Mouse (Mus musculus) MEL (cell line): ENCODE measurements at regions not wholly inside any gene's neighbourhood (a gene's known extent, or its start where the extent isn't known, plus 50 kb on each side); places are given as distances from the start of the nearest gene placed in this dataset.

Source experiments
- DNase-seq: peaks from one replicate; pipeline ENCODE4 v3.0.0; 2011; ENCODE audit warnings: low read depth, low spot score
- H3K27ac ChIP-seq: 2 replicates; pipeline ENCODE4 v1.5.1; 2012; ENCODE audit warnings: low read depth, mild to moderate bottlenecking, control low read depth, low read length, moderate library complexity; ENCODE audit not compliant: control insufficient read depth
- H3K27me3 ChIP-seq, 2 experiments: fragments of 150-350 bp in 1 of 2; sonication (generic) in 1 of 2; 2 replicates each; pipeline ENCODE4 v1.6.1; 2012; ENCODE audit warnings: low read length in 2 of 2, mild to moderate bottlenecking in 2 of 2, improper control_type of control experiment in 1 of 2, moderate library complexity in 1 of 2; ENCODE audit not compliant: insufficient read depth in 2 of 2, control insufficient read depth in 1 of 2
- H3K36me3 ChIP-seq, 2 experiments: 2 replicates each; pipeline ENCODE4 v1.6.1; 2012 to 2014; ENCODE audit warnings: low read length in 2 of 2, improper control_type of control experiment in 1 of 2, inconsistent platforms in 1 of 2, mild to moderate bottlenecking in 1 of 2; ENCODE audit not compliant: insufficient read depth in 2 of 2, control insufficient read depth in 1 of 2
- H3K4me1 ChIP-seq, 2 experiments: fragments of 150-350 bp in 1 of 2; sonication (generic) in 1 of 2; 2 replicates each; pipeline ENCODE4 v1.6.1; 2012; ENCODE audit warnings: low read length in 2 of 2, improper control_type of control experiment in 1 of 2, mild to moderate bottlenecking in 1 of 2; ENCODE audit not compliant: insufficient read depth in 2 of 2, control insufficient read depth in 1 of 2
- H3K4me3 ChIP-seq, 2 experiments: fragments of 150-350 bp in 1 of 2; sonication (generic) in 1 of 2; 2 replicates each; pipeline ENCODE4 v1.5.1; 2012; ENCODE audit warnings: low read depth in 2 of 2, low read length in 2 of 2, mild to moderate bottlenecking in 2 of 2, moderate library complexity in 2 of 2, control low read depth in 1 of 2, improper control_type of control experiment in 1 of 2; ENCODE audit not compliant: control insufficient read depth in 1 of 2, insufficient read depth in 1 of 2
- H3K79me2 ChIP-seq: 2 replicates; pipeline ENCODE4 v1.6.1; 2012; ENCODE audit warnings: mild to moderate bottlenecking, low read length, moderate library complexity; ENCODE audit not compliant: control insufficient read depth, poor library complexity, insufficient read depth
- H3K9ac ChIP-seq: 2 replicates; pipeline ENCODE4 v1.6.1; 2012; ENCODE audit warnings: low read depth, mild to moderate bottlenecking, control low read depth, low read length, moderate library complexity; ENCODE audit not compliant: control insufficient read depth, poor library complexity, severe bottlenecking
- H3K9me3 ChIP-seq: fragments of 150-350 bp; sonication (generic); replicated peaks from 2 replicates; pipeline ENCODE4 v1.6.1; 2012; ENCODE audit warnings: mild to moderate bottlenecking, low read length, improper control_type of control experiment, moderate library complexity; ENCODE audit not compliant: insufficient read depth
- ELF1 ChIP-seq: IDR thresholded peaks from 2 replicates; pipeline ENCODE4 v1.6.1; 2014; ENCODE audit warnings: low read depth, mild to moderate bottlenecking, inconsistent platforms, low read length, improper control_type of control experiment, moderate library complexity
- GABPA ChIP-seq: IDR thresholded peaks from 2 replicates; pipeline ENCODE4 v1.6.1; 2012; ENCODE audit warnings: low read depth, mild to moderate bottlenecking, inconsistent platforms, low read length, improper control_type of control experiment, moderate library complexity
- GATA1 ChIP-seq: IDR thresholded peaks from 2 replicates; pipeline ENCODE4 v1.6.1; 2011; ENCODE audit warnings: low read depth, low read length, improper control_type of control experiment
- JUND ChIP-seq: IDR thresholded peaks from 2 replicates; pipeline ENCODE4 v1.6.1; 2011; ENCODE audit warnings: low read depth, mild to moderate bottlenecking, improper control_type of control experiment, low read length
- KAT2A ChIP-seq: conservative IDR thresholded peaks from 2 replicates; pipeline ENCODE4 v1.6.1; 2012; ENCODE audit warnings: low read depth, low read length, improper control_type of control experiment, inconsistent platforms
- MAFK ChIP-seq: IDR thresholded peaks from 2 replicates; pipeline ENCODE4 v1.6.1; 2011; ENCODE audit warnings: low read depth, mild to moderate bottlenecking, low read length, improper control_type of control experiment, borderline replicate concordance
- MAX ChIP-seq: IDR thresholded peaks from 2 replicates; pipeline ENCODE4 v1.6.1; 2011; ENCODE audit warnings: low read length, improper control_type of control experiment
- NRF1 ChIP-seq: IDR thresholded peaks from 2 replicates; pipeline ENCODE4 v1.6.1; 2014; ENCODE audit warnings: low read depth, mild to moderate bottlenecking, inconsistent platforms, low read length, improper control_type of control experiment, moderate library complexity; ENCODE audit not compliant: poor library complexity, insufficient read depth, severe bottlenecking
- POLR2A ChIP-seq, 2 experiments: IDR thresholded peaks; 2 replicates each; pipeline ENCODE4 v1.6.1; 2011 to 2012; ENCODE audit warnings: low read length in 2 of 2, mild to moderate bottlenecking in 2 of 2, control low read depth in 1 of 2, improper control_type of control experiment in 1 of 2, low read depth in 1 of 2, moderate library complexity in 1 of 2; ENCODE audit not compliant: control insufficient read depth in 1 of 2, insufficient read depth in 1 of 2, poor library complexity in 1 of 2
- POLR2AphosphoS2 ChIP-seq: IDR thresholded peaks from 2 replicates; pipeline ENCODE4 v1.6.1; 2011; ENCODE audit warnings: low read length, improper control_type of control experiment
- RAD21 ChIP-seq: IDR thresholded peaks from 2 replicates; pipeline ENCODE4 v1.6.1; 2011; ENCODE audit warnings: mild to moderate bottlenecking, low read depth, low read length, improper control_type of control experiment
- RCOR1 ChIP-seq: IDR thresholded peaks from 2 replicates; pipeline ENCODE4 v1.6.1; 2012; ENCODE audit warnings: low read depth, mild to moderate bottlenecking, inconsistent platforms, low read length, improper control_type of control experiment
- SMC3 ChIP-seq: IDR thresholded peaks from 2 replicates; pipeline ENCODE4 v1.6.1; 2011; ENCODE audit warnings: low read depth, low read length, improper control_type of control experiment
- TAL1 ChIP-seq: IDR thresholded peaks from 2 replicates; pipeline ENCODE4 v1.6.1; 2012; ENCODE audit warnings: mild to moderate bottlenecking, inconsistent platforms, low read length, moderate library complexity, mixed read lengths
- TBP ChIP-seq: IDR thresholded peaks from 2 replicates; pipeline ENCODE4 v1.8.0; 2011; ENCODE audit warnings: low read depth, low read length, improper control_type of control experiment
- UBTF ChIP-seq: IDR thresholded peaks from 2 replicates; pipeline ENCODE4 v1.6.1; 2012; ENCODE audit warnings: low read depth, mild to moderate bottlenecking, inconsistent platforms, low read length, improper control_type of control experiment, moderate library complexity, borderline replicate concordance; ENCODE audit not compliant: insufficient read depth
- USF1 ChIP-seq: IDR thresholded peaks from 2 replicates; pipeline ENCODE4 v1.6.1; 2014; ENCODE audit warnings: low read depth, mild to moderate bottlenecking, inconsistent platforms, low read length, improper control_type of control experiment, moderate library complexity
- ZC3H11A ChIP-seq: IDR thresholded peaks from 2 replicates; pipeline ENCODE4 v1.6.1; 2012; ENCODE audit warnings: low read depth, mild to moderate bottlenecking, inconsistent platforms, low read length, improper control_type of control experiment
- ZNF384 ChIP-seq: IDR thresholded peaks from 2 replicates; pipeline ENCODE4 v1.6.1; 2012; ENCODE audit warnings: low read depth, mild to moderate bottlenecking, inconsistent platforms, low read length, improper control_type of control experiment

DNA sequence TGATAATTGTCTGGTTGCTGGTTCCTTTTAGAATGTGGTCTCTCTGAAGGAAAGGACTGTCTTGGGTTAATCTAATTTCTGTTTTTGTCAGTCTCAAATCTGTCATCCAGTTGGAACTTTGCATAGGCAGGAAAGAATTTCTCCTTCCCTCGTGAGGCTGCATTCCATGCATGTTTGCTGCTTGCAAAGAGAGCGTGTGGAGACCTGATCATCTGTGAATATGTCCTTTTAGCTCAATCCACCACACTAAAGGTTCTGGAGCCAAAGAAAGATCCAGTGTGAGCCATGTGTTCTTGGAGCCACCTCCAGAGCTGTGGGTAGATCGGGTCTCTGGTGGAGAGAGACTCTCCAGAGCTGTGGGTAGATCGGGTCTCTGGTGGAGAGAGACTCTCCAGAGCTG, 200.2 kb downstream of the Ttc32 start:
- DNase-seq, result no peak
- Histone ChIP-seq H3K4me1 (no peaks in the 10 kb centered on the region), H3K27me3 (no peaks in the 10 kb centered on the region; a peak in 1 of 4 replicates), H3K27ac (no peak overlapping the region), H3K9ac (no peak overlapping the region), H3K79me2 (no peaks in the 10 kb centered on the region), H3K9me3 (no peaks in the 10 kb centered on the region), H3K36me3 (no peaks in the 10 kb centered on the region), H3K4me3 (no peak overlapping the region)
- TF ChIP-seq ELF1, result no peak
- no peak for TF ChIP-seq SMC3
- no peak for TF ChIP-seq NRF1
- no peak for TF ChIP-seq MAX
- TF ChIP-seq RCOR1, result no peak
- no peak for TF ChIP-seq GATA1
- TF ChIP-seq TAL1, result no peak
- TF ChIP-seq JUND, result no peak

DNA sequence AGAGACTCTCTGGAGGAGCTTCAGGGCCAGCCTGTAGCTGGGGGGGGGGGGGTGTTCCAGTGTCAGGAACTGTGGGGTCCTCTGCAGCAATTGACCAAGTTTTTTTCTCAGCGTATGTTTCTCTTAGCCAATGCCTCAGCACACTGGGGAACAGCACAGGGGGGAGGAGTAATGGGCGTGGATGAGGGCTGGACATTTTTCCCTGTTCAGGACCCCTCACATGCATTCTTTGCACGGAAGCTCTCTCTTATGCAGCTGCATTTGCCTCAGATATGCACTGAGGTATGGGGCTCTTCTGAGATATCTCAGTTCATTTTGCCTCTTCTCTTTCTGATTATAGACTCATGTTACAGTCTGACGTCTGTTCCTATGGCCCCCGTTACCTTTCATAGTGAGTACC, 200.8 kb downstream of the Ttc32 start:
- Histone ChIP-seq H3K27me3 (no peaks in the 10 kb centered on the region; a peak in 1 of 4 replicates), H3K4me3 (no peak overlapping the region), H3K4me1 (no peaks in the 10 kb centered on the region), H3K27ac (no peak overlapping the region), H3K9ac (no peak overlapping the region), H3K9me3 (no peaks in the 10 kb centered on the region), H3K79me2 (no peaks in the 10 kb centered on the region), H3K36me3 (no peaks in the 10 kb centered on the region)
- TF ChIP-seq POLR2A (IDR thresholded peaks at IDR 0.05; ENCODE audit: control insufficient read depth in 1 of 2, insufficient read depth in 1 of 2, low read depth in 1 of 2, low read length in 2 of 2, poor library complexity in 1 of 2), result no peak
- no peak for TF ChIP-seq RAD21
- TF ChIP-seq KAT2A, result no peak
- no peak for TF ChIP-seq POLR2AphosphoS2
- no peak for TF ChIP-seq TBP
- no peak for TF ChIP-seq GABPA
- no peak for TF ChIP-seq ZC3H11A
- no peak for TF ChIP-seq ELF1
- TF ChIP-seq SMC3, result no peak
- no peak for TF ChIP-seq ZNF384
- no peak for TF ChIP-seq USF1
- TF ChIP-seq MAFK, result no peak
- TF ChIP-seq UBTF, result no peak
- TF ChIP-seq JUND, result no peak
- DNase-seq, result no peak
